Mouse (Mus musculus) limb, embryonic 14.5 days (tissue): ENCODE results near the gene Sgo2a. TPM values are rescaled to one million over a fixed set of nuclear protein-coding genes. Genes with fewer than 3 reads are reported as not detected.

Experiments
- ATAC-seq: fragments of 200-750 bp; cut with Nextera tagmentation; 2 replicates; pipeline ENCODE4 v1.8.0; 2017; ENCODE audit warnings: low read depth, moderate number of reproducible peaks, moderate TSS enrichment; ENCODE audit not compliant: low FRiP score
- DNase-seq: peaks from one replicate; pipeline ENCODE4 v3.0.0-alpha.2; 2015; ENCODE audit warnings: low spot score
- H3K27ac ChIP-seq: fragments of 300-500 bp; sonication (generic); replicated peaks from 2 replicates; pipeline ENCODE4 v1.5.1; 2014; ENCODE audit warnings: low read depth, mild to moderate bottlenecking, low read length, moderate library complexity, mixed read lengths
- H3K27me3 ChIP-seq: fragments of 300-500 bp; sonication (generic); 2 replicates; pipeline ENCODE4 v1.6.1; 2014; ENCODE audit warnings: low read length, mixed read lengths; ENCODE audit not compliant: control insufficient read depth, insufficient read depth
- H3K36me3 ChIP-seq: fragments of 300-500 bp; sonication (generic); 2 replicates; pipeline ENCODE4 v1.6.1; 2014; ENCODE audit warnings: mild to moderate bottlenecking, low read length, moderate library complexity, mixed read lengths; ENCODE audit not compliant: control insufficient read depth, insufficient read depth
- H3K4me1 ChIP-seq: fragments of 300-500 bp; sonication (generic); 2 replicates; pipeline ENCODE4 v1.6.1; 2014; ENCODE audit warnings: antibody characterized with exemption, low read length, mixed read lengths; ENCODE audit not compliant: control insufficient read depth, insufficient read depth
- H3K4me2 ChIP-seq: fragments of 300-500 bp; sonication (generic); replicated peaks from 2 replicates; pipeline ENCODE4 v1.6.1; 2014; ENCODE audit warnings: low read depth, mild to moderate bottlenecking, low read length, moderate library complexity; ENCODE audit not compliant: severe bottlenecking
- H3K4me3 ChIP-seq: fragments of 300-500 bp; sonication (generic); replicated peaks from 2 replicates; pipeline ENCODE4 v1.5.1; 2014; ENCODE audit warnings: low read length
- H3K9ac ChIP-seq: fragments of 300-500 bp; sonication (generic); 2 replicates; pipeline ENCODE4 v1.6.1; 2014; ENCODE audit warnings: mild to moderate bottlenecking, low read depth, low read length, moderate library complexity; ENCODE audit not compliant: severe bottlenecking
- H3K9me3 ChIP-seq: fragments of 300-500 bp; sonication (generic); 2 replicates; pipeline ENCODE4 v1.6.1; 2016; ENCODE audit warnings: low read length; ENCODE audit not compliant: control insufficient read depth
- POLR2A ChIP-seq: fragments of 200-500 bp; IDR thresholded peaks from 2 replicates; pipeline ENCODE4 v1.8.0; 2012; ENCODE audit warnings: inconsistent platforms, mild to moderate bottlenecking, moderate library complexity, borderline replicate concordance; ENCODE audit not compliant: insufficient read depth, insufficient read length; ENCODE audit errors: extremely low read depth
- WGBS: fragments of 180-500 bp; shearing (Covaris S2); extraction: QIAGEN DNeasy Blood & Tissue Kit; methylation state at CpG from one replicate; pipeline ENCODE4 v1.1.7; 2014; 5-methylcytosine and 5-hydroxymethylcytosine counted together
- polyA plus RNA-seq, 2 experiments: library from polyadenylated mRNA; depleted of rRNA in 1 of 2; stranded (reverse) in 1 of 2; unstranded in 1 of 2; fragments of >200 nt; fragmentation: Nextera tagmentation in 1 of 2; extraction: Ambion mirVana in 1 of 2; gene quantifications; 2 replicates each; pipeline versions ENCODE4 v1.2.1 to v1.2.3; 2012 to 2014

The Sgo2a gene
- polyA plus RNA-seq, 2 experiments, result 13.2 to 16.4 TPM

- no peak overlapping the region for H3K4me3 ChIP-seq
- WGBS, result 65% methylated on average over 3 of the region's 3 CpGs
- H3K27me3 ChIP-seq, result no peaks in the 10 kb centered on the region
- no peaks in the 10 kb centered on the region for H3K9me3 ChIP-seq
- no peak for TF ChIP-seq POLR2A
- no peaks in the 10 kb centered on the region for H3K36me3 ChIP-seq
- H3K4me2 ChIP-seq, result no peak overlapping the region
- ATAC-seq (no peak), DNase-seq (no peak)
- no peak overlapping the region for H3K27ac ChIP-seq
- H3K4me1 ChIP-seq, result no peaks in the 10 kb centered on the region
- H3K9ac ChIP-seq, result no peak overlapping the region
Measured at GRCm38 (mm10) chr1:58045076-58045475, 49.3 kb downstream of the Sgo2a start.

- 62% methylated on average over 5 of the region's 5 CpGs for WGBS
- no peaks in the 10 kb centered on the region for H3K4me1 ChIP-seq
- no peak for TF ChIP-seq POLR2A
- ATAC-seq, result no peak
- H3K27me3 ChIP-seq, result no peaks in the 10 kb centered on the region
- no peak overlapping the region for H3K4me2 ChIP-seq
- H3K27ac ChIP-seq, result no peak overlapping the region
- no peak overlapping the region for H3K4me3 ChIP-seq
- H3K36me3 ChIP-seq, result no peaks in the 10 kb centered on the region
- no peak for DNase-seq
- no peaks in the 10 kb centered on the region for H3K9me3 ChIP-seq
- H3K9ac ChIP-seq, result no peak overlapping the region
Measured at GRCm38 (mm10) chr1:58045546-58045945, 49.8 kb downstream of the Sgo2a start.

GRCm38 (mm10) chr1:58046721-58047290 lies 51.0 kb downstream of the Sgo2a start:
- WGBS, result 37% methylated on average over 3 of the region's 3 CpGs
- H3K4me1 ChIP-seq, result no peaks in the 10 kb centered on the region

GRCm38 (mm10) chr1:58049126-58049525 lies 53.4 kb downstream of the Sgo2a start:
- Histone ChIP-seq H3K27me3 (no peaks in the 10 kb centered on the region), H3K36me3 (no peaks in the 10 kb centered on the region), H3K27ac (no peak overlapping the region), H3K9me3 (no peaks in the 10 kb centered on the region), H3K4me3 (no peak overlapping the region), H3K9ac (no peak overlapping the region), H3K4me2 (no peak overlapping the region), H3K4me1 (no peaks in the 10 kb centered on the region)
- no peak for TF ChIP-seq POLR2A
- ATAC-seq (no peak), DNase-seq (no peak)
- 91% methylated on average over 5 of the region's 5 CpGs for WGBS

More at GRCm38 (mm10) chr1:58046721-58047290, 51.0 kb downstream of the Sgo2a start:
- DNase-seq (no peak), ATAC-seq (no peak)
- Histone ChIP-seq H3K4me2 (no peak overlapping the region), H3K27me3 (no peaks in the 10 kb centered on the region), H3K27ac (no peak overlapping the region), H3K9ac (no peak overlapping the region), H3K36me3 (no peaks in the 10 kb centered on the region), H3K4me3 (no peak overlapping the region), H3K9me3 (no peaks in the 10 kb centered on the region)
- no peak for TF ChIP-seq POLR2A

- no peak overlapping the region for H3K4me2 ChIP-seq
- H3K4me3 ChIP-seq, result no peak overlapping the region
- no peaks in the 10 kb centered on the region for H3K4me1 ChIP-seq
- H3K27me3 ChIP-seq, result no peaks in the 10 kb centered on the region
- H3K36me3 ChIP-seq, result no peaks in the 10 kb centered on the region
- H3K9me3 ChIP-seq, result no peaks in the 10 kb centered on the region
- ATAC-seq, result no peak
- TF ChIP-seq POLR2A, result no peak
- 84% methylated on average over 11 of the region's 11 CpGs for WGBS
- DNase-seq, result no peak
- no peak overlapping the region for H3K27ac ChIP-seq
- no peak overlapping the region for H3K9ac ChIP-seq
Measured at GRCm38 (mm10) chr1:58055598-58055997, 59.8 kb downstream of the Sgo2a start.
